Mouse (Mus musculus) cerebellum, postnatal 14 days (tissue): ENCODE data around the gene Rph3a.
"Not testable (repeated sequence)": the region's sequence is repeated elsewhere in the genome, so short reads cannot be mapped to it uniquely, and the experiment has no call there.

ENCODE experiments used
- DNase-seq, 2 experiments: peaks; one replicate each; pipeline ENCODE4 v3.0.0; 2021; ENCODE audit warnings: mixed read lengths in 2 of 2

Gene Rph3a

DNA sequence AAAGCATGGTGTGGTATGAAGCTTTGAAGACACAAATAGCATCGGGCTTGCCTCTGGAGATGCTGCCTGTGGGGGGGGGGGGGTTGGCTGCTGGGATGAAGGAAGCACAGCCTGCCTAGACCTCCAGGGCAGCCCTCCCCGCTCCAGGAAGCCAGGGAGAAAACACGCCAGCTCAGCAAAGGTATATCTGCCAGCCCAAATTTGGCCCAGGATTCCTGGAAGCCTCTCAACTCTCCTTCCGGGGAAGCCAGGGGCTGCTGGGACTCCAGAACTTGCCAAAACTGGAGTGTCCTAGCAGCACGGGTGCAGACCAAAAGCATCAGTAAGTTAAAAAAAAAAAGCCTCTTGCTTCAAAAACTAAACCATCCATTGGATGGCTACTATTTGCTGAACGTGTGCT is 37.6 kb downstream of the Rph3a start:
- peak; percentile 84 to 90 for DNase-seq

DNA sequence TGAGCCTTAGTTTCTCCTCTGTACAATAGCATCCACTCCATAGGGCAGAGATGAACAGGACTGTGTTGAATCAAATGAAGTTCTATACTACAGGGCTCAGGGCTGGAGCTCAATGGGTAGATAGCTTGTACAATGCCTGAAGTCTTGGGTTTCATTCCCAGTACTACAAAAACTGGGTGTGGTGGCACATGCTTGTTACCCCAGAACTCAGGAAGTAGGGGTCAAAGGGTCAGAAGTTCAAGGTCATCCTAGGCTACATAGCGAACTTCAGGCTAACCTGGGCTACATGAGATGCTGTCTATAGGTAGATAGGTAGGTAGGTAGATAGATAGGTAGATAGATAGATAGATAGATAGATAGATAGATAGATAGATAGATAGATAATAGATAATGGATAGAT is 38.6 kb downstream of the Rph3a start:
- DNase-seq = no peak

DNA sequence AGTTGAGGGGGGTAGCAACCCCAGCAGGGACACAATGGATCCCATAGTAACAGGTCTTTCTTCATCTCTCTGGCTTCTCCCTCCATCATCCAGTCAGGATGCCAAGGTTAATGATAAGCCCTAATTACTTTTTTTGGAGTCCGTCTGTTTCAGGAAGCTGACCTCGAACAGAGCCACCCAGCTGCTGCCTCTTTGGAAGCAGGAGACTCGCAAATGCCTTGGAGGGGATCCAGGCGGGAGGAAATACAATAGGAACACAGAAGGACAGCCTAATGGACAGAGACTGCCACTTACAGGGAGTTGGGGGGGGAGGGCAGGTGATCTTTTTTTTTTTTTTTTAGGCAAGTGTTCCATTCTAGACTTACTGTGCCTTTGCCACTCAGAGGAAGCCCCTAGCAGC is 40.2 kb downstream of the Rph3a start:
- peak; percentile 85 to 91 for DNase-seq

DNA sequence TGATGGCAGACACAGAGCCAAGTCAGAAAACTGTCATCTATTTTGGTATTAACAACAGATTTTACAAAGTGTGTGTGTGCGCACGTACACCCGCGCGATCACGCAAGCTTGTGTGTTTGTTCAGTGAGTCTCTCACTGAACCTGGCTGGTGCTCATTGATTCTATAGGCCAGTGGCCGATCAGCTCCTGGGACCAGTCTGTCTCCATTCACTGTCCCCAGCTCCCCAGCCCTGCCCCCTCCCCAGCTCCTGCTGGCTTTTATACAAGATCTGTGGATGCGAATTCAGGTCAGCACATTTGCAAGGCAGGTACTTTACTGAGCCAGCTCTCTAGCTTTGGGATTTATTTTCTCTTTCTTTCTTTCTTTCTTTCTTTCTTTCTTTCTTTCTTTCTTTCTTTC is 41.1 kb downstream of the Rph3a start:
- DNase-seq = peak in 1 of 2 experiments; percentile 50

DNA sequence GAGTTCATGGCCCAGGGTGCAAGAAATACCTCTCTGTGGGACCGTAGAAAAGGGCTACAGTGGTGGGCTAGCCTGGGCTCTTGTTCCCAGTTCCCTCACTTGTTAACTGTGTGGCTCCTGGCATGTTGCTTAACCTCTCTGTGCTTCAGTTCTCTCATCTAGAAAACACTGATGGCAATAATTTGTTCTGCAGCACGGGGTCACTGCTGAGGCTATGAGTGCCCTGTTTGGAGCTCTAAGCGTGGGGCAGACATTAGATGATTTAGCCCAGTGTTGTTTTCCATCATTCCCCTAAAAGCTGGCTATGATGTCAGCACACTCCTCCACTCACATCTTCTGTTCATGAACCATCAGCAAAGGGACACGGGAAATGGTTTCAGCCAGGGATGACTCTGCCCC is 41.8 kb downstream of the Rph3a start:
- DNase-seq = peak; percentile 50 to 52

DNA sequence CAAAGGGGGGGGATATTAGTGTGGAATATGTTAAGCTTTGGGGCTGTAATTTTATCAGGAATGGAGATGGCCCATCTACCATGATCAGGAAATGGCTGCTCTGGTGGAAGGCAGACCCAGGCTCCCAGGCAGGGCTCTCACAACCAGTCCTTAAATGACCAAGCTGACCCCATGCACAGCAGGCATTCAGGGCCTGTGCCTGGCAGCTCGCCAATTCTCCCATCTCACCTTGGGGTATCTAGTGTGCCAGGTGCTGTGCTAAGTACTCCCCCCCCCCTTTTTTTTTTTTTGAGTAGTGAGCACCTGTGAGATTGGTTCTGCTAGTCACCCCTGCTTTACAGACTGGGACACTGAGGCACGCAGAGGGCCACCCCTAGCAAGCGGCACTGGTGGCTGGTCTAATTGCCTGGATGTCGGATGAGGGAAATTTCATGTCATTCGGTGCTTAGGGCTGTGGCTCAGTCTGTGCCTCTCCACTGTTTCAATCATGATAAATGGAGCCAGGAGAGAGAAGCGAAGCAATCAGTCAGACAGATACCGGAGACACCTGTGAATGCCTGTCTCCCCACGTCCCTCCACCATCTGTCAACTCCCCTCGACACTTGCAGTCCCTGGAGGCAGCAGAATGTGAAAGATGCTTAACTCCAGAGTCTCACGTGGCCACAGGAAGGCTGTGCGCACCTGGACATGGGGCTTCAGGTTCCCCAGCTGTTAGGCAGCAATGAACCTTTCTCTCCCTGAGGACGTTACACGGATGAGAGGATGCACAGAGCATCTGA is 42.3 kb downstream of the Rph3a start:
- DNase-seq = peak; percentile 51 to 58

DNA sequence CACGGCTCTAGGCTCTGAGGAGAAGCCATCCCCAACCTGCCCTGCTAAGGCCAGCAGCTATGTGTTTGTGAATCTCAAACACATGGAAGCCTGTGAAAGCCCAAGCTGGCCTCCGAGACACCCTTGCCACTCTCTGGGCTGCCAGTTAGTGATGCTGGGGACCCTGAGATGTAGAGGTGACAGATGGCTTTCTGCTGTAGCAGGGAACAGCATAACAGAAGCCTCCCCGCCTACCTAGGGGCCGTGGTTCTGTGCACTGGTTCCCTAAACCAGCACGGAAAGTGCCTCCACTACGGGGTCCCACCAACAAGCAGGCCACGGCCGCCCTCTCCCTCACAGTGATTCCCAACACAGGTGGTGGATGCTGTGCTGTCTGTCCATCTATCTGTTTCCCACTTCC is 43.0 kb downstream of the Rph3a start:
- DNase-seq = peak in 1 of 2 experiments; percentile 52

DNA sequence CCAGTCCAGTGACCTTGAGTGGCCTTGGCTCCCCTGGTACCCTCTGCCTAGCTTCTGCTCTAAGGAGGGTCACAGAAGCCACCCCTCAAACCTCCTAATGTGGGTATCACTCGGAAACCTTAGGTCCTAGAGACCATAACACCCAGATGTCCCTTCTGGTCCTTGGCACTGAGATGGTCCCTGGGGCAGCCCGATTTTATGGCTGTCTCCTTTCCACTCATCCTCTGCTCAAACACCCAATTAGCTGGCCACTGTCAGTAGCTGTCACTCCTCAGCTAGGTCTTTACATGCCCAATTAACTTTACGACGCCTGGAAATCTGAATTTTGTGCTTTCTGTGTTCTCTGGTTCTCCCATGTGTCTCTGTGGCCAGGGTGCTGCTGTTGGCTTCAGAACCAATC is 43.7 kb downstream of the Rph3a start:
- peak in 1 of 2 experiments; percentile 56 for DNase-seq

DNA sequence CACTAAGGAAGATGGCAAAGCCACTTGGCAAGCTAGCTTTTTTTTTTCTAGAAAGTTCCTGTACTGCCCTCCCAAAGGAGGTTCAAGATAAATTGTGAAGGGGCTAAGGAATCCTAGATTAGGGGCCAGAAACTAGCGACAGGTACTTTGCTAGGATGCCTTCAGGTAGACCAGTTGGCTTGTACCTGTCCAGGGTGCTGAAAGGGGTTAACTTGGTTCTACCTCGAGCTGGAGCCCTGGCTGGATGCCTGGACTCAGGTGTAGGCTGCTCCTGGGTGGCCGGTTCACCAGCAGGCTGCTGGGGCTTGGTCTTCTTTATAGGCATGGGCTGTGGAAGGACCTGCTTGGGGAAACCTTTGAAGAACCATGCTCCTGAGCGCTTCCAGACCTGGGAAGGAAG is 48.9 kb downstream of the Rph3a start:
- no peak for DNase-seq

DNA sequence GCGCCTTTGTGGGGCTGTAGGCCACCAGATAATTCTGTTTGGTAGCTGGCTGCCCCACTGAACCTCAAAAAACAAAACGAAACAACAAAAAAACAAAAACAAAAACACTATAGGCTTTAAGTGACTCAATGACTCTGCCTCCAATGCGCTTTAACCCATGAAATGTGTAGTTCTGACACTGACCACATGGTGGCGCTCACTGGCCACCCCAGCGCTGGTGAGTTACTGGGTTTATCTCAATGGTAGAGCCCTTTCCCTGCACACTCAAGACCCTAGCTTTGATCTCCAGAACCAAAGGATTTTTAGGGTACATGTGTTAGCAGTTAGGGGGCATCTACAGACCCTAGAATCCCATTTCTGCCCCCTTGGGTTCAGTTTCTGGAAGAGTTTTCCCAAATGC is 55.9 kb downstream of the Rph3a start:
- DNase-seq = peak; percentile 83

DNA sequence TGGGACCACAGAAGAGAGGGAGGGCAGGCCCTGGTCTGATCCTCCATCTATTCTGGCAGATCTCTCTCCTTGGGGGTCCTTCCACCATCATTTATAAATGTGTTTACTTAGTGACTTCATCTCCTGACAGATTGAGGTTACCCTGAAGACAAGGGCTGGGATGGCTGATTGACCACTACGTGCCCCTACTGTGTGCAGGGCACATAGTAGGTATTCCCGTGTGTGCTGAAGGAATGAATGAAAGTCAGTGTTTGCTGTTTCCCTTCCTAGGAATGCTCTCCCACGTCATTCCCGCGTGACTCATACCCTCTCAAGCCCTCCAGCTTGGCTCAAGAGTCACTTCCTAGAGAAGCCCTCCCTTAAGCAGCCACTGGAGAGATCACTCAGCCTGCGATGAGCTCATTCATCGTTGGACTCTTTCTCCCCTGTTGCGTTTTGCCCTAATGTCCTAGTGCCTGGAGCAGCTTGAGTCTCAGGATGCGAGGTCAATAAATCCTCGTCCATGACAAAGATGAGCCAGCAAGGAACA is 57.6 kb downstream of the Rph3a start:
- DNase-seq = no peak

DNA sequence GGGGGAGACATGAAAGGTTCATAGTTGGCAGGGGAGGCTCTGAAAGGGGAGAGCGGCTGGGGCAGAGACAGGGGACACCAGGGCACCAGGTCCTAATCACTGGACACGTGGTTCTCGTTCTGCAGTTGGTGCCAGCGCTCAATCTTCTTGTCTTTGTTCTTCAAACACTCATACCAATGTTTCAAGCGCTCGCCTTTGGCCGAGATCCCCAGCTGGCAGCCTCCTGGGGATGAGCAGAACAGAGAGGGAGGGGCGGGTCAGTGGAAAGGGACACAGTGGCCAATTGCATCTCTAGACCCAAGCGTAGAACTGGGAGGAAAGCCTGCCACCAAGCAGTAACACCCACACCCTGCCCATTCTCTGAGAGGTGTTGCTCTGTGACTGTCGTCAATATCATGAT is 67.8 kb downstream of the Rph3a start:
- DNase-seq = peak in 1 of 2 experiments; percentile 33

DNA sequence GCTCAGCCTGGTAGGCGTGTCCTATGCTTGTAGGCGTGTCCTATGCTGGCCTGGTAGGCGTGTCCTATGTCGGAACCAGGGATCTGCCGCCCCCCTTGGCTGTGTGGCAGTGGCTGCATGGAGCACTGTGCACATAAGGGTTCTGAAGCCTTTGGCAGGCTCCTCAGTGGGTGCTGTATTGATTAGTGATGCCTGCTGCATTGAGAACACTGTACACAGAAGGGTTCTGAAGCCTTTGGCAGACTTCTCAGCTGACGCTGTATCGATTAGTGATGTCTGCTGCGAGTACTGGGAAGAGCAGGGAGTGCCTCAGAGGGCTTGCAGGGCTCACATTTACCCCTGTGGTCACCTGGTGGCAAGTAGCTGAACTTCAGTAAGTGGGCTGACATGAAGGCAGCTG is 71.3 kb downstream of the Rph3a start:
- no peak for DNase-seq

DNA sequence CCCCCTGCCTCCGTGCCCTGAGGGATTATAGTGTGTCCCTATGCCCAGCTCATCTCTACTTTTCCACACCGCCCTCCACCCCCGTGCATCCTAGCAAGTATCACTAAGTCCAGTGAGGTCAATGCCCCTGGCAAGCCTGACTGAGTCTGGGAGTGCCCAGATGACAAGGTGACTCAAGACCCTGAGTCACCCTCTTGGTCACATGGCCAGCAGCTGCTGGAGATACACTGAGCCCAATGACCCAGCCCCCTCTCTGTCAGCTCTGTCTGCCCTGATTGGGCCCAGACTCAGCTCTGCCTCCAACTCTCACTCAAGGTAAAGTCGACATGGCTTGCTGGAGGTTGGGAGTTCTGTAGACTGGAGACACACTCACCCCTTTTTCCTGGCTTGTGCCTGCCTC is 72.1 kb downstream of the Rph3a start:
- DNase-seq = no peak

DNA sequence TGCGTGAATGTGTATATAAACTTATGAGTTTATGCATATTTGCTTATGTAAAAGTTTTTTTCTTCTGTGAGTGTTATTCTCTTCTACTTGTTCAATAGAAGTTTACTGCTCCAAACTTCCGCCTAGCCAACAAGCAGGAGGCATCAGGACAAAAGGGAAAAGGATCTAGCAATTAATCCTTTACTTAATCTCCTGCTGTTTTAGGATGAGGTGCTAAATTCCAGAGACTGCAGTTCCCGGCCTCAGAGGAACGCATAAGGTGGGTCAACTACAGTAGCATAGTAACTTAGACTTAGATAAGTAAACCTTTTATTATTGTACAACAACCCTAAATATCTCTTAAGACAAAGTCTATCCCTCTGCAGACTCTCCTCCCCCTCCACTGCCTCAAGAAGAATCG is 75.9 kb downstream of the Rph3a start:
- DNase-seq = no peak

DNA sequence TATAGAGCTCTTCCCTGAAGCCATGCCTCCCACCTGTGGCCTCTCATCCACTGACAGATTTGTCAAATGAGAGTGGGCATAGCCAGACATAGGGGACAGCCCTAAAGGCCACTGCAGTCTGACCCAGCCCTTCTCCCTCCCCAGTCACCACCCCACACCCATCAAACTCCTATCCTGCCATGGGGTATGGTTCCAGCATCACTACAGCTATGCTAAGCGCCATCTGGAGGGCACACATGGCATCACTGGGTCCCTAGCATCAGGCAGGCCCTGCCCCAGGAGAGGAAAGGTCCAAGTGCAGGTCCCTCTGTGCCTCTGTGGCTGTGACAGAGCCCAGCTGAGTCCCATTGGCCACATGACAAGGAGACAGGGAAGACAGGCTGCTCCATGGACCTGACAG is 82.9 kb downstream of the Rph3a start:
- DNase-seq = peak; percentile 53 to 66

DNA sequence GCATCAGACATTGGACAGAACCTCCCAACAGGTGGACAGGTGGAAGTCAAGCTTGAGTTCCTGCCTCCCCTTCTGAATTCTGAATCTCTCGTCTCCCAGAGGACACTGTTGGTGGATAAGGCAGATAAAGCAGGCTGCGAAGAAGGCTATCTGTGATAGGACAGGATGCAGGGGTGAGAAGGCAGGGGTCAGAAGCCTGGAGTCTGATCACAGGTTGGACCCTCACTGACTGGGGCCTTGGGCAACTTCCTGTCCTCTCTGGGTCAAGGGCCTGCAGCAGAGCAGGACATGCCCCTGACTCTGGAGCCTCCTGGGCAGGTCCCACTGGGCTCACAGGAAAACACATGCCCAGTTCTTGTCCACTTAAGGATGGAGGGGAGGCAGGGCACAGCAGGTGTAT is 83.6 kb downstream of the Rph3a start:
- DNase-seq = not testable (repeated sequence)

DNA sequence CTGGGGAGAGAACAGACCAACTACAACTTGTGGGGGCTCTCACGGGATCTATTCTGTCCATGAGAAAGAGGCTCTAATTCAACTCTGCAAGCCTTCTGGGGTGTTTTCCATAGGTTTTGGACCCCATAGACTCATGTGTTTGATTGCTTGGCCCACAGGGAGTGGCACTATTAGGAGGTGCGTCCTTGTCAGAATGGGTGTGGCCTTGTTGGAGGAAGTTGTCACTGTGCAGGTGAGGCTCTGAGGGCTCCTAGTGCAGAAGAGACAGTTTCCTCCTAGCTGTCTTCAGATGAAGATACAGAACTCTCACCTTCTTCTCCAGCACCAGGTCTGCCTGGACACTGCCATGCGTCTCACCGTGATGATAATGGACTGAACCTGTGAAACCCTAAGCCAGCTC is 85.4 kb downstream of the Rph3a start:
- not testable (repeated sequence) for DNase-seq

DNA sequence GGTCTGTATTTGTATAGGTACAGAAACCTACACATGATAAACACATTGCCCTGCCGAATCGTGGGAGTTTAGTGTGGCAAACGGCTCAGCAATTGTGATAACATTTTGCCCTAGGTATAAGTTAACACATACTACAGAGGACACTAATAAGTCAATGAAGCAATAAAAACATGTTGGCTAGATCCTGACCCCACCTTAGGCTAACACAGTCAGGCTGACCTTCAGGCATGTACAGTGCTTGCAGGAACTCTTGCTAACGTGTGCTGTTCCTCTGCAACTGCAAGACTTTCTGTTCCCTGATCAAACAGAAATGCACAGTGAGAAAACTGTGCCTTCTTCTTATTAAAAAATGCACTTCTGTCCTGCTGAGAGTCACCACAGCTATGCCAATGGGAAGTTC is 85.9 kb downstream of the Rph3a start:
- no peak for DNase-seq

DNA sequence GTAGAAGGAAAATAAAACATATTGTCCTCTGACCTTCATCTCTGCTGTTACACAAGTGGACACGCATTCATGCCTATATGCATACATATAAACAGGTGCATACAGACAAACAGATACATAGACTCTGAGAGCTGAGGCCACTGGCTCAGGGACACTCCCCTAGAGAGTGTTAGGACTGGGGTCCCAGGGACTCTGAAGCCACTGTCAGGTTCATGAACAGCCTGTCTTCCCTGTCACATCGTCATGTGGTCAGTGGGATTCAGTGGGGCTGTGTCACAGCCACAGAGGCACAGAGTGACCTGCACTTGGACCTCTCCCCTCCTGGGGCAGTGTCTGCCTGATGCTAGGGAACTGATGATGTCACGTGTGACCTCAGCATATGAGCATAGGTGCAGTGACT is 89.6 kb downstream of the Rph3a start:
- DNase-seq = no peak

DNA sequence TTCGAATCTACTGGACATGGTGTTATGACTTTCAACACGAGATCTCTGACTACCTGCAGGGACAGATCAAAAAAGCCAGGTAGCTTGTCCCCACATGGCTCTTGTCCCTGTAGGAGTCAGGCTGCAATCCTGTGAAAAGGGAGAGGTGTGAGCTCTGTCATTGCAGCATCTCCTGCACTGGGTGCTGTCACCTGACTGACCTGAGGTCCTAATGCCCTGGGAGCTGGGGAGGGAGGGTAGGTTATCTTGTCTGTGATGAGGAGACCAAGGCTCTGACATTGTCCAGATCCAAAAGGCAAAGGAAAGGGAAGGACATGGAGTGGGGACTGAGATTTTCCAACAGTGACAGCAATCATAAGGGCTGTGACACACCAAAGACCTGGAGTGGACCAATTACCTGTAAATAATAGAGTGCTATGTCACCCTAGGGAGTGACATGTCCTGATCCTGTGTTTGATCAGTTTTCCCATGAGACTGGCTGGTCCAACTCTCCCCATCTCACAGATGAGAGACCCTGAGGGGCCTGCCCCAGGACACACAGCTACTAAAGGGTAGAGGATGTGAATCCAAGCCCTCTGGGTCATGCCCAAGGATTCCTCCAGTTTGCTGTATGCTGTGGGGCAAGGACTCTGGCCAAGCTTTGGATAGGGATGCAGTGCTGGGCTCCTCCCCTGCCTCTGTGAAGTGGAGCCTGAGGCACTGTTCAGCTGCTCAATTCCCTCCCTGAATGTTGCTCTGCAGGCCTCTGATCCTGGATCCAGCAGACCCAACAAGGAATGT is 90.5 kb downstream of the Rph3a start:
- DNase-seq = not testable (repeated sequence)

DNA sequence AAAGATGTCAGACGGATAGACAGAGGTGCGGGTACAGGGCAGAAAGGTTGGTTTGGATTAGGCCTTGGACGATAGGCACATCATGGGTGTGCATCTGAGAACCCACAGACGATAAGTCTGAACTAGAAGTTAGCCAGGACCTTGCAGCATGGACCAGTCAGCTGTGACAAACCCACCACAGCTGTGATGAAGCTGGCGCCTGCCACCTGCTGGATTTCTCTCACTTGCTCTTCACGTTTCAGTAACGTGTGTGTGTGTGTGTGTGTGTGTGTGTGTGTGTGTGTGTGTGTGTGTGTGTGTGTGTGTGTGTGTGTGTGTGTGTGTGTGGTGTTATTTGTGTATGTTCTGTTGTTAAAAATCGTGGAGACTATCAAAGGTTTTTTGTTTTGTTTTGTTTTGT is 95.7 kb downstream of the Rph3a start, which contains the start of gene Oas1d:
Oas1d (plus strand) TSS at position 333 of the 400 bp plus-strand sequence.
- DNase-seq = not testable (repeated sequence)

DNA sequence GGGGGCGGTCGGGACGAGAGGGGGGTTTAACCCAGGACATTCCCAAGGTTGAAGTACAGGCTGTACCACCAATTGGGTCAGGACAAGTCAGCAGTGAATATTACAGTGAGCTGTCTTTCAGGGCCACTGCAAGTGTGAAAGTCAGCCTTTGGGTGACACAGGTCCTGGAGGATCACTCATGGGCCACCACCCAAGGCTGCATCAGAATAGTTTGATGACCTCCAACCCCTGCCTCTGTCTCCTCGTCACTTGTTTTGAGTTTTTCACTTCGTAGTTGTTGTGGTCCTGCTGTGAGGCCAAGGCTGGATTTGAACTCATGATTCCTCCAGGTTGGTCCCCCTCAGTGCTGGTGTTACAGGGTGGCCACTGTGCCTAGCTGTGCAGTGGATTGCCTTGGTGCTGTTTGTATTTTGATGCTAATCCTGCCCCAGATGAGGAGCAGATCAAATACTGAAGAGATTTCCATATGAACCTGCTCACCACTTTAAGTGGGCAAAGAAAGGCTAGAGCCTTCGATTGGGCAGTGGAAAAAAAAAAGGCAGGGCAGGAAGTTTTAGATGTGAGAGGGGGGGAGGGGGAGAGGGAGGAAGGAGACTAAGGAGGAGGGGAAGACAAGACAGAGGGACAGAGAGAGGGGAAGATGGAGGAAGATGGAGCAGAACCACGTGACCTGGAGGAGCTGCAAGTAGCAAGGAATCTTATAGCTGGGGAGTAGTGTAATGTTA is 101.5 kb downstream of the Rph3a start:
- no peak for DNase-seq
